Mouse (Mus musculus) C2C12 (cell line): ENCODE measurements around the gene Krtap10-4.
"Not testable (repeated sequence)": the region's sequence is repeated elsewhere in the genome, so short reads cannot be mapped to it uniquely, and the experiment has no call there.

ENCODE experiments used
- CEBPB ChIP-seq: IDR thresholded peaks from one replicate; pipeline ENCODE4 v1.6.1; 2011; ENCODE audit warnings: low read depth, mild to moderate bottlenecking, control low read depth, moderate library complexity
- CTCF ChIP-seq: IDR thresholded peaks from one replicate; pipeline ENCODE4 v1.5.1; 2011; ENCODE audit not compliant: control insufficient read depth, insufficient read depth, insufficient read length
- MAX ChIP-seq: IDR thresholded peaks from one replicate; pipeline ENCODE4 v1.6.1; 2011; ENCODE audit warnings: mild to moderate bottlenecking, control low read depth
- MYOD1 ChIP-seq: IDR thresholded peaks from one replicate; pipeline ENCODE4 v1.6.1; 2011; ENCODE audit warnings: low read depth; ENCODE audit not compliant: control insufficient read depth, insufficient read length

GRCm38 (mm10) chr10:77782442-77782841 lies 44.5 kb downstream of the Krtap10-4 start, which contains the start of gene Gm3250:
- TF ChIP-seq MAX, CEBPB, CTCF, MYOD1: not testable (repeated sequence)
